Mouse (Mus musculus) heart, embryonic 16.5 days (tissue): Measurements from ENCODE around the gene Mpl. TPM values are rescaled to one million over a fixed set of nuclear protein-coding genes. Genes with fewer than 3 reads are reported as not detected.

Source experiments
- ATAC-seq: fragments of 200-750 bp; cut with Nextera tagmentation; replicated peaks from 2 replicates; pipeline ENCODE4 v1.8.0; 2017; ENCODE audit warnings: moderate number of reproducible peaks; ENCODE audit not compliant: insufficient read depth, low FRiP score; ENCODE audit errors: extremely low read depth
- H3K27ac ChIP-seq: fragments of 300-500 bp; sonication (generic); 2 replicates; pipeline ENCODE4 v1.5.1; 2014; ENCODE audit warnings: mild to moderate bottlenecking, low read length, control low read depth, moderate library complexity
- H3K27me3 ChIP-seq: fragments of 300-500 bp; sonication (generic); 2 replicates; pipeline ENCODE4 v1.6.1; 2014; ENCODE audit warnings: low read length, mixed read lengths; ENCODE audit not compliant: control insufficient read depth, insufficient read depth
- H3K36me3 ChIP-seq: fragments of 300-500 bp; sonication (generic); 2 replicates; pipeline ENCODE4 v1.6.1; 2014; ENCODE audit not compliant: control insufficient read depth, insufficient read depth
- H3K4me1 ChIP-seq: fragments of 300-500 bp; sonication (generic); 2 replicates; pipeline ENCODE4 v1.6.1; 2014; ENCODE audit warnings: low read length, mixed read lengths; ENCODE audit not compliant: control insufficient read depth, insufficient read depth
- H3K4me2 ChIP-seq: fragments of 300-500 bp; sonication (generic); 2 replicates; pipeline ENCODE4 v1.6.1; 2014; ENCODE audit warnings: low read depth, mild to moderate bottlenecking, control low read depth, low read length
- H3K4me3 ChIP-seq: fragments of 300-500 bp; sonication (generic); 2 replicates; pipeline ENCODE4 v1.5.1; 2014; ENCODE audit warnings: mild to moderate bottlenecking, control low read depth, low read length
- H3K9ac ChIP-seq: fragments of 300-500 bp; sonication (generic); 2 replicates; pipeline ENCODE4 v1.6.1; 2014; ENCODE audit warnings: low read length, control low read depth
- H3K9me3 ChIP-seq: fragments of 300-500 bp; sonication (generic); replicated peaks from 2 replicates; pipeline ENCODE4 v1.6.1; 2016; ENCODE audit warnings: low read length; ENCODE audit not compliant: control insufficient read depth
- WGBS: fragments of 180-500 bp; shearing (Covaris S2); extraction: QIAGEN DNeasy Blood & Tissue Kit; methylation state at CpG from one replicate; pipeline ENCODE4 v1.1.7; 2014; 5-methylcytosine and 5-hydroxymethylcytosine counted together
- polyA plus RNA-seq: library from polyadenylated mRNA; unstranded; fragments of >200 nt; fragmentation: Nextera tagmentation; extraction: Ambion mirVana; gene quantifications from 2 replicates; pipeline ENCODE4 v1.2.1, GENCODE M21; 2015

Gene Mpl
- polyA plus RNA-seq, 1 experiment from 2014 or later: 0.88 TPM

DNA sequence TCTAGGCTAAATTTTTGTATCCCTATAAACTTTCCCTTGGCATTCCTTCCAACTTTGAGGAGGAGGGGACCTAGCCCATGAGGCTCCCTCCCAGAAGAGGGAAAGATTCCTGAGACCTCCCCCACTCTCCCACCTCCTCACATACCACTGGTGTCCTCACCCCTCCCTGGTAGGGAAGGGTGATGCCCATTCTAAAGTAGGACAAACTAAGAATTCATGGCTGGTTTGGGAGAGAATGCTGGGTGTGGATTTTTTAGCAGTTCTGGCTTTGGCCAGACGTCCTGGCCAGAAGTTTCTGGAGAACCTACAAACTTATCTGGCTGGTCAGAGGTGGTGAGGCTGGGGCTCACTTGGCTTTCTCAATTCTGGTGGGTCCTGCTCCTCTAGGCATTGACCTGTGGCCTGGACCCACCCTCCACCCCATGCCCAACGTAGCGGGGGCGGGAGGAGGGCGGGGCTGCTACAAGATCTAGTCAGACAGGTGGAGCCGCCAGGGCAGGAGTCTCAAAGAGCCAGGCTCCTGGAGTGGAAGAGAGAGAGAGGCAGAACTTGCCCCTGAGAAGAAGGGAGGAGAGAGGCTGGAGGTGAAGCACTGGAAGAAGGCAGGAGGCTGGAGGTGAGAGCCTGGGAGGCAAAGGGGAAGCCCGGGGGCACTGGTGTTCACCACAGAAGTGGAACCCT, 28.0 kb downstream of the Mpl start:
- H3K27ac ChIP-seq: peak overlapping the region; percentile 89; the same call in 1 of the 2 replicates
- H3K4me2 ChIP-seq: peak overlapping the region; percentile 97
- no peaks in the 10 kb centered on the region for H3K27me3 ChIP-seq
- peaks cover 41% of the 10 kb centered on the region for H3K36me3 ChIP-seq
- peaks cover 29% of the 10 kb centered on the region for H3K4me1 ChIP-seq
- H3K9ac ChIP-seq: peak overlapping the region; percentile 6; the same call in 1 of the 2 replicates
- no peaks in the 10 kb centered on the region for H3K9me3 ChIP-seq
- H3K4me3 ChIP-seq: peak overlapping the region; percentile 91
- no peak for ATAC-seq
- WGBS: 48% methylated on average over 7 of the region's 7 CpGs

DNA sequence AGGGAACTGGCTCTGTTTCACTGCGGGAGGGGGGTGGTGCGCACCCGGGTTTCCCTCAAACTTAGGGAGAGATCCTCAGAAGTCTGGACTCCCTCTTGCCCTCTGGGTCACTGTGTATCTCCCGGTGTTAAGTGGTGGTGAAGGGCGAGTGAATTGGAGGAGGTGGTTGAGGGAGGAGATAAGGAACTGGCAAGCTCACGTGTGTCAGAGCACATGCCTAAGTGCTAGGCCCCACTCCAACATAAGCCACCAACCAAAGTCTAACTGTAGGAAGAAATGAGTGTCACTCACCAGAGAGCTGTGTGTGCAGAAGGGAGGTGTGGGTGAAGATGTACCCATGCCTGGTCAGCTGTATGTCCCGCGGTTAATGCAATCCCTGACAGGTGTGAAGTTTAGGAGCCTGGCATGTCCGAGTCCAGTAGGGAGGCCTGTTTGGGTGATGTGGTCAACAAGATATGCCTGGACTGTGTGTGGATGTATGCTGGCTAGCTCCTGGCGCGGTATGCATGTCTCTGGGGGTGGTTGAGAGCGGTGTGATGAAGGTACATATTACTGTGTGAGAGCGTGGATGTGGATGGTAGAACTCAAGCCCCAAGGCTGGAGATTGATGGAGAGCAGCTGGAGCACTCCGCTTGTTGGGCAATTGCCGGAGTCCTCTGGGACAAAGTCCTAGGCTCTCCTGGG, 28.6 kb downstream of the Mpl start:
- H3K27me3 ChIP-seq: no peaks in the 10 kb centered on the region
- 27% methylated on average over 15 of the region's 15 CpGs for WGBS

GRCm38 (mm10) chr4:118427768-118428451, 29.4 kb downstream of the Mpl start, which contains the start of gene Elovl1:
Elovl1 (plus strand) TSS chr4:118428093.
- Histone ChIP-seq H3K4me2 (peak within 1 kb of the TSS; percentile 97), H3K4me1 (peaks cover 22% of the 10 kb centered on the region), H3K9me3 (no peaks in the 10 kb centered on the region), H3K9ac (peak within 1 kb of the TSS; percentile 95), H3K36me3 (peaks cover 27% of the 10 kb centered on the region), H3K27me3 (no peaks in the 10 kb centered on the region), H3K4me3 (peak within 1 kb of the TSS; percentile 91), H3K27ac (peak within 1 kb of the TSS; percentile 89)
- ATAC-seq: peak; percentile 97
- WGBS: under 1% methylated on average over 24 of the region's 31 CpGs

More for the DNA sequence above, 28.6 kb downstream of the Mpl start:
- Histone ChIP-seq H3K4me1 (peaks cover 25% of the 10 kb centered on the region), H3K36me3 (peaks cover 35% of the 10 kb centered on the region), H3K27ac (peak overlapping the region; percentile 89), H3K9me3 (no peaks in the 10 kb centered on the region), H3K4me2 (peak overlapping the region; percentile 97), H3K4me3 (peak overlapping the region; percentile 91), H3K9ac (peak overlapping the region; percentile 95)
- ATAC-seq: peak; percentile 20; the same call in 1 of the 2 replicates

DNA sequence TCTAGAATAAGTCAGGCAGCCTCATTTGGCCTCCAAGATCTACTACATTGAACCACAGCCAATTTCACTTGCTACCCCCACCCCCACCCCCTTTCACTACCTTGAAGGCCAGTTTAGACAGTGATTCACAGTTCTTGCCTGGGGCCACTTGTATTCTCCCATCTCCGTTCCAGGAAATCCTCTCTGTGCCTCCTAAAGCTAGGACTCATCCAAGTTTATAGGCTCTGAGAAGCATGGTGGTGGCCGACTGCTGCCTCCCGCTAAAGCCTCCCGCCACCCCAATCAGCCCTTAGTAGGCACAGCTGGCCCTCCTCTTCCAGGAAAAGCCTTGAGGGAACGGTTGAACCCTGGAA, 29.9 kb downstream of the Mpl start:
- peaks cover 22% of the 10 kb centered on the region for H3K4me1 ChIP-seq
- H3K9ac ChIP-seq: peak overlapping the region; percentile 95
- H3K27me3 ChIP-seq: no peaks in the 10 kb centered on the region
- peak overlapping the region; percentile 89 for H3K27ac ChIP-seq
- peaks cover 22% of the 10 kb centered on the region for H3K36me3 ChIP-seq
- peak overlapping the region; percentile 97 for H3K4me2 ChIP-seq
- ATAC-seq: no peak; the same call in 1 of the 2 replicates
- H3K4me3 ChIP-seq: peak overlapping the region; percentile 91
- no peaks in the 10 kb centered on the region for H3K9me3 ChIP-seq
- 3% methylated on average over 5 of the region's 5 CpGs for WGBS

GRCm38 (mm10) chr4:118425374-118425773, 31.9 kb downstream of the Mpl start:
- no peak overlapping the region for H3K27ac ChIP-seq
- H3K4me2 ChIP-seq: no peak overlapping the region
- H3K4me3 ChIP-seq: no peak overlapping the region
- H3K9me3 ChIP-seq: no peaks in the 10 kb centered on the region
- no peak overlapping the region for H3K9ac ChIP-seq
- H3K36me3 ChIP-seq: peaks cover 3% of the 10 kb centered on the region; the same call in 1 of the 2 replicates
- WGBS: 72% methylated on average over 1 of the region's 1 CpGs
- no peak for ATAC-seq
- peaks cover 22% of the 10 kb centered on the region for H3K4me1 ChIP-seq
- H3K27me3 ChIP-seq: no peaks in the 10 kb centered on the region

DNA sequence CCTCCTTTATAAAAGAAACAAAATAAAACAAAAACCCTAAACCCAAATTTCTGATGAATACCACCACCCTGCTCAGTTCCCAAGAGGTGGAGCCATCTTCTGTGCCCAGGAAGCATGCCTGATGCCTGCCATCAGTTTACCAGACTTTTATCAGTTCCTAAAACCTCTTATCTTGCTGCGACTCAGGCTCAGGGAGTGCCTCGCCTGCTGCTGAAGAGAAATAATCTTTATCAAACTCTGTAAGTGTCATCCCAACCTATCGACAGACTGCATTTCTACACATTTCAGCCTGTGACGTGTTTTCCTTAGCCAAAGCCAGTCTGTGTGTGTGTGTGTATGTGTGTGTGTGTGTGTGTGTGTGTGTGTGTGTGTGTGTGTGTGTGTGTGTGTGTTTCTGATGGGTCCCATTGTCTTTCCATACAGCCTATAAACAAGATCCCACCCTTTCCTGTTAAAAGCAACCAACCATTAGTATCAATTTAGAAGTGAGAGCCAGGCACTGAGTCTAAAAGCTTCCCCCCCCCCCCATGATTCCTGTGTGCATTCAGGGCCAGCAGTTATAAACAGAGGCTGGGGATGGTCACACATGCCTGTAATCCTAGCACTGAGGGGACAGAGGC, 32.7 kb downstream of the Mpl start:
- H3K4me3 ChIP-seq: no peak overlapping the region
- WGBS: 45% methylated on average over 4 of the region's 4 CpGs

DNA sequence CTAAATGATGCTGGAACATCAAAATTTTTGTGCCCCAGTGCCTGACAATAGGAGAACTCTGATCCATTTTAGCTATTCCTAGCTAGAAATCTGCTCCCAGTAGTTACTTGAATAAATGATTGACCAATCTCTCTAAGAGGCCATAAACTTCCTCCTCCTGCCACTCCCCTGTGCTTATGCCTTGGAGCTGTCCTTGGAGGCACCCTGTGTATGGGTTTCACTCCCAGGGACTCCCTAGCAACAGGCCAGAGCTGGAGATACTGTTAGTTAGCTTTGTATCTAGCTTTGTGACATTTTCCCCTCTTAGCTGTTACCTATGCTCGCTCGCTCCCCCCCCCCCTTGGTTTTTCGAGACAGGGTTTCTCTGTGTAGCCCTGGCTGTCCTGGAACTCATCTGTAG, 35.9 kb downstream of the Mpl start:
- H3K4me3 ChIP-seq: no peak overlapping the region
- H3K4me2 ChIP-seq: no peak overlapping the region
- ATAC-seq: no peak
- H3K9me3 ChIP-seq: no peaks in the 10 kb centered on the region
- 95% methylated on average over 3 of the region's 3 CpGs for whole genome bisulfite sequencing
- no peaks in the 10 kb centered on the region for H3K4me1 ChIP-seq
- H3K27ac ChIP-seq: no peak overlapping the region
- no peak overlapping the region for H3K9ac ChIP-seq
- peaks cover 11% of the 10 kb centered on the region for H3K36me3 ChIP-seq
- H3K27me3 ChIP-seq: no peaks in the 10 kb centered on the region

More for the DNA sequence above, 32.7 kb downstream of the Mpl start:
- H3K4me1 ChIP-seq: peaks cover 16% of the 10 kb centered on the region
- no peak overlapping the region for H3K27ac ChIP-seq
- no peaks in the 10 kb centered on the region for H3K9me3 ChIP-seq
- H3K9ac ChIP-seq: no peak overlapping the region
- H3K4me2 ChIP-seq: no peak overlapping the region
- ATAC-seq: no peak
- peaks cover 3% of the 10 kb centered on the region; the same call in 1 of the 2 replicates for H3K36me3 ChIP-seq
- H3K27me3 ChIP-seq: no peaks in the 10 kb centered on the region

DNA sequence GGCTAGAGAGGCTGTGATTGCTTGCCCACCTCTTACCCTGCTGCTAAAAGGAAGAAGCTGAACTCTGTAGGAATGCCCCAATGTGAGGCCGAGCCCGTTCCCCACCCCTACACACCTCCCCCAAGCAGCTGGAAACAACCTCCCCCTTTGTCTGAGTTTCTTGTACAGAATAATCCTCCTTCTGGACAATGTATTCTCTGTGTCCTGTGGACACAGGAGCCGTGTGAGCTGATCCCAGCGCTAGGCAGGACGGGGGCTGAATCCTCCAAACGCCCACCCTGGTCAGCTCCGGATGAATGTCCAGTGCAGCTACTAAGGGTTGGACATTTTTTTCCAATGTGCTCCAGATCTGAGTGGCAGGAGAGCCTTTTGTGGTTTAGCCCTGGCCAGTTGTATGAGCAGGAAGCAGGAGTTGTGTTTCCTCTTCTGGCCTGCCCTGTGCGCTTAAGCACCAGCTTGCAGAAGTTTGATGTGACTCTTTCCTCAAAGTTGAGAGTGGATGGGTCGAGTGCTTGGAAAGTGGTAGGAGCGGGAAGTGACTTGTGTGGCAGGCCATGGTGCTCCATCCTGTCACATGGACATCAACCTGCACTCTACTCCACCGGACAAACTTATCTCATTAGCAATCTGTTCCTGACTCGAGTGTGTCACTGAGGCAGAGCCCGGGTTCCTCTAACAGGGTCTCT, 40.1 kb downstream of the Mpl start:
- Histone ChIP-seq H3K27me3 (no peaks in the 10 kb centered on the region), H3K9me3 (no peaks in the 10 kb centered on the region), H3K36me3 (peaks cover 47% of the 10 kb centered on the region), H3K27ac (no peak overlapping the region), H3K9ac (no peak overlapping the region), H3K4me2 (no peak overlapping the region), H3K4me3 (no peak overlapping the region), H3K4me1 (no peaks in the 10 kb centered on the region)
- 79% methylated on average over 13 of the region's 13 CpGs for WGBS
- ATAC-seq: no peak
